ENCODE assay signal across 12 mouse cellular contexts in the genomic region with DNA sequence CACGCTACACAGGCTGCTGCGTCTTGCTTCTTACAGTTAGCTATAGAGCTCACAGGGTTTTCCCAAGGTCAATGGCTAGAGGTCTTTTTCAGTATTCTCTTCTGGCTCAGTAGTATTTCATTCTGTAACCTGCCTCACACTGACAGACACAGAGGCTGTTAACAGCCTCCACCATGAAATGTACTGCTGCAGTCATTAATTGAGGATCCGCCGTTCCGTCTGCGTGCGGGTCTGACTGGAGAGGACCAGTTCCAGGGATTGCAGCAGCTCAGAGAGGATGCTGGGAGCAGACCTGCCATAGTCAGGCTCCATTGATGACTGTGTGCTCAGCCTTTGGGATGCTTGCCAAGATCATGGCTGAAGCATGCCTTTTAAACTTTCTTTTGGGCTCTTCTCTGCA.
DNase-seq lines count a peak whose midpoint lies in the region; ATAC-seq lines count a peak whose summit lies in the region.
"Had no signal": no experiment of that assay in that cellular context is flagged by ENCODE, and none has a peak within 500 bp of the region (broad histone marks: within the 10 kb centered on the region; RNA-seq: fewer than 3 reads in every experiment).

No protein-coding gene starts in this region.

- WGBS in kidney, embryonic 14.5 days: 58% methylated on average over 7 of the region's 7 CpGs
- WGBS in hindbrain, embryonic 16.5 days: 33% methylated on average over 7 of the region's 7 CpGs
- 48% methylated on average over 7 of the region's 7 CpGs for WGBS in midbrain, embryonic 15.5 days

- no peaks in the 10 kb centered on the region for H3K9me3 ChIP-seq in kidney, embryonic 14.5 days (ENCODE audit: control insufficient read depth, low read length)
- H3K9me3 ChIP-seq in hindbrain, embryonic 16.5 days (ENCODE audit: control insufficient read depth, low read length): no peaks in the 10 kb centered on the region
- no peaks in the 10 kb centered on the region for H3K9me3 ChIP-seq in midbrain, embryonic 15.5 days
- H3K9me3 ChIP-seq: liver, embryonic 12.5 days had no signal

- no peak overlapping the region for H3K4me3 ChIP-seq in kidney, embryonic 14.5 days (ENCODE audit: low read length)
- H3K4me3 ChIP-seq in hindbrain, embryonic 16.5 days (ENCODE audit: low read length): no peak overlapping the region
- no peak overlapping the region for H3K4me3 ChIP-seq in midbrain, embryonic 15.5 days
- H3K4me3 ChIP-seq: heart, embryonic 12.5 days; liver, embryonic 12.5 days; megakaryocyte, embryonic 14.5 days had no signal

- DNase-seq in kidney, adult 11 months: peak; percentile 23
- DNase-seq in adrenal gland, postnatal 14 days: peak; percentile 44
- DNase-seq in heart, postnatal 4 days: no peak
- DNase-seq in cerebellum, postnatal 36 days: no peak
- DNase-seq: thymus, adult 2 months had no signal

- H3K4me2 ChIP-seq in kidney, embryonic 14.5 days (replicated peaks; ENCODE audit: low read depth, low read length): no peak overlapping the region
- H3K4me2 ChIP-seq in hindbrain, embryonic 16.5 days (ENCODE audit: low read length): peak overlapping the region; percentile 13; the same call in 1 of the 2 replicates
- peak overlapping the region; percentile 3; the same call in 1 of the 2 replicates for H3K4me2 ChIP-seq in midbrain, embryonic 15.5 days
- H3K4me2 ChIP-seq: heart, embryonic 12.5 days; liver, embryonic 12.5 days had no signal

- no peak for ATAC-seq in kidney, embryonic 14.5 days (ENCODE audit: low FRiP score, low TSS enrichment)
- peak; percentile 74 for ATAC-seq in hindbrain, embryonic 16.5 days
- ATAC-seq in midbrain, embryonic 15.5 days (replicated peaks): peak; percentile 82; the same call in 1 of the 2 replicates
- no peak for ATAC-seq in erythroid progenitor cell, adult 5-6 weeks (replicated peaks; ENCODE audit: low FRiP score, poor library complexity, severe bottlenecking)
- ATAC-seq: liver, embryonic 12.5 days had no signal

- no peak overlapping the region for H3K27ac ChIP-seq in kidney, embryonic 14.5 days (ENCODE audit: low read depth, low read length)
- no peak overlapping the region; the same call in 1 of the 2 replicates for H3K27ac ChIP-seq in hindbrain, embryonic 16.5 days (ENCODE audit: low read depth, low read length)
- 0 out of 2 replicates have a peak overlapping the region, but pooled peaks have one; percentile 4 for H3K27ac ChIP-seq in midbrain, embryonic 15.5 days
- H3K27ac ChIP-seq: liver, embryonic 12.5 days had no signal

- H3K36me3 ChIP-seq in kidney, embryonic 14.5 days (ENCODE audit: control insufficient read depth, insufficient read depth, low read length): no peaks in the 10 kb centered on the region
- H3K36me3 ChIP-seq in hindbrain, embryonic 16.5 days (ENCODE audit: control insufficient read depth, insufficient read depth, low read length): no peaks in the 10 kb centered on the region
- no peaks in the 10 kb centered on the region for H3K36me3 ChIP-seq in midbrain, embryonic 15.5 days (replicated peaks)
- H3K36me3 ChIP-seq: liver, embryonic 12.5 days had no signal

- H3K4me1 ChIP-seq in kidney, embryonic 14.5 days (ENCODE audit: control insufficient read depth, insufficient read depth, low read length): no peaks in the 10 kb centered on the region
- H3K4me1 ChIP-seq in hindbrain, embryonic 16.5 days (ENCODE audit: control insufficient read depth, insufficient read depth, low read depth, low read length): no peaks in the 10 kb centered on the region; the same call in 1 of the 2 replicates
- H3K4me1 ChIP-seq in midbrain, embryonic 15.5 days: peaks cover 13% of the 10 kb centered on the region; the same call in 1 of the 2 replicates
- H3K4me1 ChIP-seq: heart, embryonic 12.5 days; liver, embryonic 12.5 days; megakaryocyte, embryonic 14.5 days had no signal

- H3K27me3 ChIP-seq in kidney, embryonic 14.5 days (ENCODE audit: control insufficient read depth, insufficient read depth, low read length): no peaks in the 10 kb centered on the region
- H3K27me3 ChIP-seq in hindbrain, embryonic 16.5 days (replicated peaks; ENCODE audit: control insufficient read depth, insufficient read depth, low read length): no peaks in the 10 kb centered on the region
- no peaks in the 10 kb centered on the region for H3K27me3 ChIP-seq in midbrain, embryonic 15.5 days (replicated peaks)
- H3K27me3 ChIP-seq: heart, embryonic 12.5 days; liver, embryonic 12.5 days; megakaryocyte, embryonic 14.5 days had no signal

- no peak overlapping the region for H3K9ac ChIP-seq in kidney, embryonic 14.5 days (ENCODE audit: low read depth, low read length)
- H3K9ac ChIP-seq in hindbrain, embryonic 16.5 days (ENCODE audit: low read depth, low read length): no peak overlapping the region
- H3K9ac ChIP-seq in midbrain, embryonic 15.5 days: no peak overlapping the region
- H3K9ac ChIP-seq: heart, embryonic 12.5 days; liver, embryonic 12.5 days had no signal

Comparison
In these comparisons a context has a peak if more than half of its experiments do, and no peak if none do; other contexts are left out.
1. DNase-seq: peak in kidney, adult 11 months (single experiment) and adrenal gland, postnatal 14 days (single experiment); none in heart, postnatal 4 days (single experiment) and cerebellum, postnatal 36 days (0 of 2).
2. ATAC-seq: peak in hindbrain, embryonic 16.5 days (single experiment) and midbrain, embryonic 15.5 days (single experiment); none in kidney, embryonic 14.5 days (single experiment) and erythroid progenitor cell, adult 5-6 weeks (single experiment).